Mouse (Mus musculus): Measurements from ENCODE around the gene Map3k6. TPM values are rescaled to one million over a fixed set of nuclear protein-coding genes. Genes with fewer than 3 reads are reported as not detected.

The Map3k6 gene
- polyA plus RNA-seq, 1 experiment = 4.0 TPM

- H3K4me1 ChIP-seq (ENCODE audit: control insufficient read depth, insufficient read depth, insufficient read length) = 0 out of 2 replicates have a peak, but pooled peaks cover 4% of the 10 kb centered on the region
Measured at GRCm38 (mm10) chr4:133213268-133213590, 27.4 kb upstream of the Map3k6 start.

GRCm38 (mm10) chr4:133213661-133214060, 27.0 kb upstream of the Map3k6 start:
- Histone ChIP-seq H3K36me3 (ENCODE audit: control insufficient read depth, insufficient read depth, low read length) (no peaks in the 10 kb centered on the region), H3K4me1 (ENCODE audit: control insufficient read depth, insufficient read depth, insufficient read length) (0 out of 2 replicates have a peak, but pooled peaks cover 4% of the 10 kb centered on the region), H3K4me3 (ENCODE audit: extremely low read depth, insufficient read depth, insufficient read length) (no peak overlapping the region), H3K27me3 (ENCODE audit: control insufficient read depth, insufficient read depth, low read length) (peaks cover 6% of the 10 kb centered on the region), H3K27ac (ENCODE audit: insufficient read depth, low read length) (no peak overlapping the region)
- DNase-seq (ENCODE audit: low read depth in 1 of 2, low spot score in 2 of 2) = no peak
- TF ChIP-seq CTCF (IDR thresholded peaks at IDR 0.05; ENCODE audit: extremely low read depth, insufficient read depth, insufficient read length, insufficient replicate concordance) = no peak
- no peak for TF ChIP-seq POLR2A (IDR thresholded peaks at IDR 0.05; ENCODE audit: low read depth, low read length)
- 71% methylated on average over 10 of the region's 10 CpGs for WGBS

More at GRCm38 (mm10) chr4:133213268-133213590, 27.4 kb upstream of the Map3k6 start:
- TF ChIP-seq POLR2A (IDR thresholded peaks at IDR 0.05; ENCODE audit: low read depth, low read length) (no peak), CTCF (IDR thresholded peaks at IDR 0.05; ENCODE audit: extremely low read depth, insufficient read depth, insufficient read length, insufficient replicate concordance) (no peak)
- Histone ChIP-seq H3K4me3 (ENCODE audit: extremely low read depth, insufficient read depth, insufficient read length) (no peak overlapping the region), H3K27me3 (ENCODE audit: control insufficient read depth, insufficient read depth, low read length) (peaks cover 6% of the 10 kb centered on the region), H3K36me3 (ENCODE audit: control insufficient read depth, insufficient read depth, low read length) (no peaks in the 10 kb centered on the region), H3K27ac (ENCODE audit: insufficient read depth, low read length) (no peak overlapping the region)
- WGBS = 17% methylated on average over 9 of the region's 9 CpGs
- DNase-seq (ENCODE audit: low read depth in 1 of 2, low spot score in 2 of 2) = no peak

GRCm38 (mm10) chr4:133217641-133218040, 23.0 kb upstream of the Map3k6 start:
- Histone ChIP-seq H3K27ac (ENCODE audit: insufficient read depth, low read length) (no peak overlapping the region), H3K4me1 (ENCODE audit: control insufficient read depth, insufficient read depth, insufficient read length) (no peaks in the 10 kb centered on the region), H3K27me3 (ENCODE audit: control insufficient read depth, insufficient read depth, low read length) (peaks cover under 1% of the 10 kb centered on the region; the same call in 1 of the 2 replicates), H3K4me3 (ENCODE audit: extremely low read depth, insufficient read depth, insufficient read length) (no peak overlapping the region), H3K36me3 (ENCODE audit: control insufficient read depth, insufficient read depth, low read length) (no peaks in the 10 kb centered on the region)
- WGBS = 17% methylated on average over 5 of the region's 5 CpGs
- TF ChIP-seq CTCF (IDR thresholded peaks at IDR 0.05; ENCODE audit: extremely low read depth, insufficient read depth, insufficient read length, insufficient replicate concordance) = peak; percentile 75; the same call in 1 of the 2 replicates
- no peak for TF ChIP-seq POLR2A (IDR thresholded peaks at IDR 0.05; ENCODE audit: low read depth, low read length)
- DNase-seq (ENCODE audit: low read depth in 1 of 2, low spot score in 2 of 2) = peak in 1 of 2 experiments; percentile 59

GRCm38 (mm10) chr4:133218745-133219144, 21.9 kb upstream of the Map3k6 start:
- 88% methylated on average over 3 of the region's 3 CpGs for WGBS
- DNase-seq (ENCODE audit: low read depth in 1 of 2, low spot score in 2 of 2) = no peak
- H3K36me3 ChIP-seq (ENCODE audit: control insufficient read depth, insufficient read depth, low read length) = no peaks in the 10 kb centered on the region
- TF ChIP-seq CTCF (IDR thresholded peaks at IDR 0.05; ENCODE audit: extremely low read depth, insufficient read depth, insufficient read length, insufficient replicate concordance) (no peak), POLR2A (IDR thresholded peaks at IDR 0.05; ENCODE audit: low read depth, low read length) (no peak)
- no peaks in the 10 kb centered on the region for H3K4me1 ChIP-seq (ENCODE audit: control insufficient read depth, insufficient read depth, insufficient read length)
- H3K27ac ChIP-seq (ENCODE audit: insufficient read depth, low read length) = no peak overlapping the region
- H3K4me3 ChIP-seq (ENCODE audit: extremely low read depth, insufficient read depth, insufficient read length) = no peak overlapping the region
- no peaks in the 10 kb centered on the region for H3K27me3 ChIP-seq (ENCODE audit: control insufficient read depth, insufficient read depth, low read length)

GRCm38 (mm10) chr4:133220656-133221055, 20.0 kb upstream of the Map3k6 start:
- H3K36me3 ChIP-seq (ENCODE audit: control insufficient read depth, insufficient read depth, low read length) = no peaks in the 10 kb centered on the region
- no peak for DNase-seq (ENCODE audit: low read depth in 1 of 2, low spot score in 2 of 2)
- WGBS = 44% methylated on average over 25 of the region's 25 CpGs
- no peaks in the 10 kb centered on the region for H3K4me1 ChIP-seq (ENCODE audit: control insufficient read depth, insufficient read depth, insufficient read length)
- no peak overlapping the region for H3K4me3 ChIP-seq (ENCODE audit: extremely low read depth, insufficient read depth, insufficient read length)
- H3K27me3 ChIP-seq (ENCODE audit: control insufficient read depth, insufficient read depth, low read length) = no peaks in the 10 kb centered on the region
- H3K27ac ChIP-seq (ENCODE audit: insufficient read depth, low read length) = no peak overlapping the region
- TF ChIP-seq CTCF (IDR thresholded peaks at IDR 0.05; ENCODE audit: extremely low read depth, insufficient read depth, insufficient read length, insufficient replicate concordance) (no peak), POLR2A (IDR thresholded peaks at IDR 0.05; ENCODE audit: low read depth, low read length) (no peak)

GRCm38 (mm10) chr4:133221701-133222100, 18.9 kb upstream of the Map3k6 start:
- DNase-seq (ENCODE audit: low read depth in 1 of 2, low spot score in 2 of 2) = no peak
- H3K27me3 ChIP-seq (ENCODE audit: control insufficient read depth, insufficient read depth, low read length) = no peaks in the 10 kb centered on the region
- H3K4me1 ChIP-seq (ENCODE audit: control insufficient read depth, insufficient read depth, insufficient read length) = no peaks in the 10 kb centered on the region
- H3K4me3 ChIP-seq (ENCODE audit: extremely low read depth, insufficient read depth, insufficient read length) = no peak overlapping the region
- TF ChIP-seq CTCF (IDR thresholded peaks at IDR 0.05; ENCODE audit: extremely low read depth, insufficient read depth, insufficient read length, insufficient replicate concordance) (no peak), POLR2A (IDR thresholded peaks at IDR 0.05; ENCODE audit: low read depth, low read length) (no peak)
- 83% methylated on average over 8 of the region's 8 CpGs for WGBS
- H3K36me3 ChIP-seq (ENCODE audit: control insufficient read depth, insufficient read depth, low read length) = no peaks in the 10 kb centered on the region
- H3K27ac ChIP-seq (ENCODE audit: insufficient read depth, low read length) = no peak overlapping the region

- TF ChIP-seq CTCF (IDR thresholded peaks at IDR 0.05; ENCODE audit: extremely low read depth, insufficient read depth, insufficient read length, insufficient replicate concordance) = no peak
- no peak for TF ChIP-seq POLR2A (IDR thresholded peaks at IDR 0.05; ENCODE audit: low read depth, low read length)
- H3K4me1 ChIP-seq (ENCODE audit: control insufficient read depth, insufficient read depth, insufficient read length) = no peaks in the 10 kb centered on the region
- no peak overlapping the region for H3K4me3 ChIP-seq (ENCODE audit: extremely low read depth, insufficient read depth, insufficient read length)
- DNase-seq (ENCODE audit: low read depth in 1 of 2, low spot score in 2 of 2) = no peak
- WGBS = 85% methylated on average over 5 of the region's 5 CpGs
- no peak overlapping the region for H3K27ac ChIP-seq (ENCODE audit: insufficient read depth, low read length)
- no peaks in the 10 kb centered on the region for H3K36me3 ChIP-seq (ENCODE audit: control insufficient read depth, insufficient read depth, low read length)
- no peaks in the 10 kb centered on the region for H3K27me3 ChIP-seq (ENCODE audit: control insufficient read depth, insufficient read depth, low read length)
Measured at GRCm38 (mm10) chr4:133223875-133224274, 16.7 kb upstream of the Map3k6 start.

All from spleen, adult 2 months (tissue).